Mouse (Mus musculus): ENCODE measurements around the gene Sik2.

Sik2 gene

GRCm38 (mm10) chr9:51008841-51009655 is at the start of gene Sik2:
Gene Sik2, minus strand, starts transcription at chr9:51009073.
- DNase-seq, result peak; percentile 92

GRCm38 (mm10) chr9:51056360-51057324 is 47.8 kb upstream of the Sik2 start:
- DNase-seq, result no peak

- peak; percentile 47 for DNase-seq
These were observed 43.3 kb upstream of the Sik2 start for GRCm38 (mm10) chr9:51052180-51052579.

- no peak for DNase-seq
These were observed 33.3 kb upstream of the Sik2 start for GRCm38 (mm10) chr9:51042136-51042535.

GRCm38 (mm10) chr9:51041491-51041980 is 32.7 kb upstream of the Sik2 start:
- DNase-seq, result no peak

GRCm38 (mm10) chr9:51032785-51033529 is 24.1 kb upstream of the Sik2 start:
- no peak for DNase-seq

GRCm38 (mm10) chr9:51032291-51032690 is 23.4 kb upstream of the Sik2 start:
- DNase-seq, result no peak

GRCm38 (mm10) chr9:51031603-51032002 is 22.7 kb upstream of the Sik2 start:
- no peak for DNase-seq

GRCm38 (mm10) chr9:51030147-51030546 is 21.3 kb upstream of the Sik2 start:
- DNase-seq, result peak; percentile 30

GRCm38 (mm10) chr9:51026952-51027351 is 18.1 kb upstream of the Sik2 start:
- DNase-seq, result no peak

- DNase-seq, result no peak
These were observed 12.4 kb upstream of the Sik2 start for GRCm38 (mm10) chr9:51021123-51021795.

GRCm38 (mm10) chr9:51020351-51020750 is 11.5 kb upstream of the Sik2 start:
- DNase-seq, result no peak

GRCm38 (mm10) chr9:51019670-51020069 is 10.8 kb upstream of the Sik2 start:
- DNase-seq, result no peak

GRCm38 (mm10) chr9:51015732-51016131 is 6.9 kb upstream of the Sik2 start:
- DNase-seq, result no peak

- DNase-seq, result no peak
These were observed 4.8 kb upstream of the Sik2 start for GRCm38 (mm10) chr9:51013644-51014043.

GRCm38 (mm10) chr9:51009656-51009950 is 730 bp upstream of the Sik2 start:
- no peak for DNase-seq

- peak; percentile 21 for DNase-seq
These were observed 619 bp downstream of the Sik2 start for GRCm38 (mm10) chr9:51008068-51008840.

GRCm38 (mm10) chr9:51007726-51008067 is 1.2 kb downstream of the Sik2 start:
- no peak for DNase-seq

GRCm38 (mm10) chr9:51006846-51007245 is 2.0 kb downstream of the Sik2 start:
- peak; percentile 76 for DNase-seq

- DNase-seq, result peak; percentile 16
These were observed 4.8 kb downstream of the Sik2 start for GRCm38 (mm10) chr9:51004062-51004461.

- no peak for DNase-seq
These were observed 22.2 kb downstream of the Sik2 start for GRCm38 (mm10) chr9:50986677-50987076.

GRCm38 (mm10) chr9:50986123-50986522 is 22.8 kb downstream of the Sik2 start:
- no peak for DNase-seq

All from lung, postnatal 36 days (tissue).